Mouse (Mus musculus) cerebellum, adult 2 months (tissue): Measurements from ENCODE around the gene Sh2b3. TPM values are rescaled to one million over a fixed set of nuclear protein-coding genes. Genes with fewer than 3 reads are reported as not detected.

Experiments used
- DNase-seq, 2 experiments: peaks; one replicate each; pipeline ENCODE4 v3.0.0; 2021
- H3K27ac ChIP-seq: fragments of 200-500 bp; 2 replicates; pipeline ENCODE4 v1.5.1; 2012; ENCODE audit warnings: low read length, control low read depth, inconsistent platforms; ENCODE audit not compliant: insufficient read depth
- H3K27me3 ChIP-seq: fragments of 200-500 bp; 2 replicates; pipeline ENCODE4 v1.6.1; 2012; ENCODE audit warnings: inconsistent platforms, mild to moderate bottlenecking, low read length, moderate library complexity; ENCODE audit not compliant: control insufficient read depth, insufficient read depth
- H3K4me1 ChIP-seq: fragments of 200-500 bp; 2 replicates; pipeline ENCODE4 v1.6.1; 2011; ENCODE audit warnings: low read length; ENCODE audit not compliant: control insufficient read depth, insufficient read depth
- H3K4me3 ChIP-seq: fragments of 200-500 bp; replicated peaks from 2 replicates; pipeline ENCODE3; 2011; ENCODE audit warnings: mild to moderate bottlenecking, low read depth, low read length, control low read depth; ENCODE audit not compliant: insufficient read depth
- CTCF ChIP-seq: fragments of 200-500 bp; IDR thresholded peaks from 2 replicates; pipeline ENCODE4 v1.5.1; 2011; ENCODE audit warnings: low read depth, mild to moderate bottlenecking, control low read depth, low read length, moderate library complexity, borderline replicate concordance; ENCODE audit not compliant: insufficient read depth
- POLR2A ChIP-seq: fragments of 200-500 bp; IDR thresholded peaks from 2 replicates; pipeline ENCODE4 v1.6.1; 2011; ENCODE audit warnings: low read length, control low read depth, borderline replicate concordance; ENCODE audit not compliant: insufficient read depth
- WGBS: fragments of 180-500 bp; shearing (Covaris S2); methylation state at CpG from one replicate; pipeline ENCODE4 v1.1.7; 2018; 5-methylcytosine and 5-hydroxymethylcytosine counted together
- polyA plus RNA-seq: library from polyadenylated mRNA; depleted of rRNA; stranded (reverse); fragments of >200 nt; gene quantifications from 2 replicates; pipeline ENCODE4 v1.2.3, GENCODE M21; 2012

Gene Sh2b3
- polyA plus RNA-seq, 1 experiment: 30.8 TPM

DNA sequence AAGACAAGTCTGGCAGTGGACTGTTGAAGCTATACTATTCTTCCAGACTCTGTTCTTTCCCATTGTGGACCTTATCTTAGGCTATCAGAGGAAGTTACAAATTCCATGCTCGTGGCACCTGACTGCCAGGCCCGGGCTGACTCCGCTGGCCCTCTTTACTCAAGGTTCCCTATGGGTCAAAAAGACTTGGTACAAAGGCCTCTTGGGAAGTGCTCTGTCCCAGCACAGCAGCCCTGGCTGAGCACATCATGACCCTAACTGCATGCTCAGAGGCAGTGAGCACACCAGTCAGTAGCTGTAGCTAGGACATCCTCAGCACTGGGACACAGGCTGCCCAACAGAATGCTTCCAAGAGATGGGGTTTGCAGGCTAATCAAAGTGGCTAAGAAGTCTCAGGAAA, 16.8 kb downstream of the Sh2b3 start:
- no peak for DNase-seq
- WGBS: 81% methylated on average over 3 of the region's 3 CpGs
- H3K4me3 ChIP-seq: no peak overlapping the region
- H3K4me1 ChIP-seq: peaks cover 51% of the 10 kb centered on the region
- TF ChIP-seq CTCF (no peak), POLR2A (no peak)
- no peaks in the 10 kb centered on the region for H3K27me3 ChIP-seq
- H3K27ac ChIP-seq: no peak overlapping the region

- WGBS: 77% methylated on average over 2 of the region's 2 CpGs
- no peak overlapping the region for H3K4me3 ChIP-seq
- DNase-seq: peak in 1 of 2 experiments; percentile 17
Observed at GRCm38 (mm10) chr5:121820161-121820560, 17.3 kb downstream of the Sh2b3 start.

DNA sequence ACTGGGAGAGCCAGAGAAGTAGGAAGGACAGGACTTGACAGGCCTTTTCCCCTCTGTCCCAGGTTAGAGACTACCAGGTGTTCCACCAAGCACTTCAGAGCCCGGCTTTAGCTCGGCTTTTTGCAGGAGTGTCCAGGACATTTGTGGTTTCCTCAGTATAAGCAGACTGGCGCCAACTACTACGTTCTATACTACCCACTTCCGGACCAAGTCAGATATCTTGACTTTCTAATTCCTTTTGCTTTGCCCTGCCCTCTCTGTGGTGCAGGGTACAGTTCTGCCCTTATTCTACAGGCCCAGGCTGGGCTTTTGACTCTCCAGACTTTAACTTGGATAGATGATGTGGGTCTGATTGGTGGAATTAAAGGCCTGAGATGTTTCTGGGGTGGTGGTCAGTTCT, 17.9 kb downstream of the Sh2b3 start:
- TF ChIP-seq POLR2A (no peak), CTCF (no peak)
- H3K27me3 ChIP-seq: no peaks in the 10 kb centered on the region
- no peak overlapping the region for H3K27ac ChIP-seq
- no peak for DNase-seq
- H3K4me1 ChIP-seq: peaks cover 44% of the 10 kb centered on the region
- 91% methylated on average over 5 of the region's 5 CpGs for WGBS
- no peak overlapping the region for H3K4me3 ChIP-seq

More at GRCm38 (mm10) chr5:121820161-121820560, 17.3 kb downstream of the Sh2b3 start:
- no peak for TF ChIP-seq POLR2A
- no peak for TF ChIP-seq CTCF
- Histone ChIP-seq H3K27ac (no peak overlapping the region), H3K27me3 (no peaks in the 10 kb centered on the region), H3K4me1 (peaks cover 46% of the 10 kb centered on the region)

DNA sequence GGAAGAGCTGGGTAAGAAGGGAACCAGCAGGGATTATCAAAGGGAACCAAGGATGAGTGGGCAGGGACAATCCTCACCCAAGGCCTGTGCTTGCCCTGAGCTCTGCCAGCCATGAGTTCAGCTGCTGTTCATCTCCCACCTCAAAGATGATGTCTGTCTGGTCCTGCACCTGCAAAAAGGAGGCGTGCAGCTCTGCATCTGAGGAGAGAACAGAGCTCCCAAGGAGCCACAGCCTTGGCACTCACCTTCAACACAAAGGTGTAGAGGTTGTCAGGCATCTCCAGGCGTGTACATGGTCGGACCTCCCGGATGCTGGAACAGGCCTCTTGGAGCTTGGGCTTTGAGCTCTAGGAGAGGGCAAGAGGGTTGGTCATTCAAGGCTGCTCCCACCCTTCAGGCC, 18.6 kb downstream of the Sh2b3 start:
- peaks cover 39% of the 10 kb centered on the region for H3K4me1 ChIP-seq
- H3K27me3 ChIP-seq: no peaks in the 10 kb centered on the region
- no peak overlapping the region for H3K27ac ChIP-seq
- no peak for TF ChIP-seq CTCF
- no peak for TF ChIP-seq POLR2A
- peak in 1 of 2 experiments; percentile 28 for DNase-seq
- H3K4me3 ChIP-seq: no peak overlapping the region
- WGBS: 96% methylated on average over 4 of the region's 4 CpGs

- Histone ChIP-seq H3K27ac (no peak overlapping the region), H3K4me3 (no peak overlapping the region), H3K4me1 (peaks cover 36% of the 10 kb centered on the region), H3K27me3 (no peaks in the 10 kb centered on the region)
- 68% methylated on average over 7 of the region's 7 CpGs for WGBS
- peak; percentile 10 to 27 for DNase-seq
- TF ChIP-seq CTCF (no peak), POLR2A (no peak)
Observed at GRCm38 (mm10) chr5:121818401-121818800, 19.0 kb downstream of the Sh2b3 start.

DNA sequence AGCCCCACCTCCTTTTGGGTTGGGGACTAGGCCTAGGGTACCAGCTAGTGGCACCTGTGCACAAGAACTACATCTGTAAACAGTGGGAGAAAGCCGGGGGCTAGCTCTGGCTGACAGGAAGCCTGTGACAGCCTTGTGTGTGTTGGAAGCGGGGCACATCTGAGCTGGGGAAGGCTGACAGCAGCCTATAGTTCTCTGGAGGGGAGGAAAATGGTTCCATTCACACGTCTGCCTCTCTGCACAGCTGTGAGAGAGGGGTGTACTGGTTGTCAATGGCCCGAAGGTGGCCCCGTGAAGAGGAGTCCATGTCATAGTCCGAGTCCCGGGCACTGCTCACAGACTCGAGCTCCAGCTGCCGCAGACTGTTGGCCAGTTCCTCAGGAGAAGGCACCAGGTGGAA, 19.9 kb downstream of the Sh2b3 start:
- Histone ChIP-seq H3K27ac (no peak overlapping the region), H3K4me3 (no peak overlapping the region), H3K27me3 (no peaks in the 10 kb centered on the region), H3K4me1 (peaks cover 29% of the 10 kb centered on the region)
- TF ChIP-seq CTCF (no peak), POLR2A (no peak)
- WGBS: 58% methylated on average over 9 of the region's 9 CpGs
- DNase-seq: peak; percentile 16 to 27

DNA sequence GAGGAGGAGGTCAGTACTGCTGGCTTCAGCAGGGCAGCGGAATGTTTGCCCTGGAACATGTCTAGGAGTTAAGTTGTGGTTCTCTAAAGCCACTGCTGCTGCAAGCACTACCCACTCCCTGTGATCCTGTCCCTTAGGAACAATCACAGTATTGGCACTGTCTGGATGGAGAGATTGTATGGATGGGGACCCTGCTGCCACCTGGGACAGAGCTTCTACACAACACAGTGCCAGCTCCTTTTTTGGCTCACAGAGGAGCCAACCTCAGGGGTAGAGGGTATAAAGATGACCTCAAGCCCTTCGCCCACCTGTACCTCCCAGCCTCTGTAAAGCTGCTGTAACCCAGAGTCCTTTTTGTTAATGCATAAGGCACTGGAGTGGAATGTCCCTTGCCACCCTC, 20.8 kb downstream of the Sh2b3 start:
- DNase-seq: peak in 1 of 2 experiments; percentile 26
- H3K27me3 ChIP-seq: no peaks in the 10 kb centered on the region
- WGBS: 92% methylated on average over 2 of the region's 2 CpGs
- TF ChIP-seq POLR2A: no peak
- no peak for TF ChIP-seq CTCF
- no peak overlapping the region for H3K4me3 ChIP-seq
- no peak overlapping the region for H3K27ac ChIP-seq
- H3K4me1 ChIP-seq: peaks cover 33% of the 10 kb centered on the region

- Histone ChIP-seq H3K27ac (no peak overlapping the region), H3K4me3 (no peak overlapping the region), H3K4me1 (peaks cover 33% of the 10 kb centered on the region), H3K27me3 (no peaks in the 10 kb centered on the region)
- WGBS: 30% methylated on average over 8 of the region's 8 CpGs
- TF ChIP-seq POLR2A (no peak), CTCF (no peak)
- DNase-seq: peak; percentile 17 to 27
Observed at GRCm38 (mm10) chr5:121815867-121816380, 21.5 kb downstream of the Sh2b3 start.
